Comparison of ENCODE assay signal across 33 mouse cellular contexts in genomic region chr8:99763012-99763411, GRCm38 (mm10).
DNase-seq lines count a peak whose midpoint lies in the region; ATAC-seq and TF ChIP-seq lines count a peak whose summit lies in the region.
"Had no signal": no experiment of that assay in that cellular context is flagged by ENCODE, and none has a peak within 500 bp of the region (broad histone marks: within the 10 kb centered on the region; RNA-seq: fewer than 3 reads in every experiment).

No protein-coding gene starts in this region.

- TF ChIP-seq POLR2A in heart, adult 2 months (IDR thresholded peaks at IDR 0.05; ENCODE audit: insufficient read depth, low read depth, low read length) = no peak
- no peak for TF ChIP-seq POLR2A in MEL (IDR thresholded peaks at IDR 0.05; ENCODE audit: control insufficient read depth in 1 of 2, insufficient read depth in 1 of 2, low read depth in 1 of 2, low read length in 2 of 2, poor library complexity in 1 of 2)

- peak; percentile 48 for TF ChIP-seq CTCF in heart, adult 2 months (IDR thresholded peaks at IDR 0.05)
- 0 out of 2 replicates have a peak, but pooled peaks have one; percentile 8 for TF ChIP-seq CTCF in lung, embryonic 14.5 days (IDR thresholded peaks at IDR 0.05; ENCODE audit: low read depth)
- no peak for TF ChIP-seq CTCF in lung, postnatal 0 days (IDR thresholded peaks at IDR 0.05)
- peak in 1 of 3 experiments; percentile 23; a peak in 1 of 6 replicates for TF ChIP-seq CTCF in MEL (IDR thresholded peaks at IDR 0.05 in 2 of 3, conservative IDR thresholded peaks at IDR 0.05 in 1 of 3; ENCODE audit: control insufficient read depth in 1 of 3, insufficient read depth in 1 of 3, low read depth in 2 of 3, low read length in 3 of 3, poor library complexity in 1 of 3, severe bottlenecking in 1 of 3)

- H3K4me2 ChIP-seq in lung, embryonic 14.5 days = no peak overlapping the region
- H3K4me2 ChIP-seq in lung, postnatal 0 days (replicated peaks; ENCODE audit: low read depth, low read length) = no peak overlapping the region
- H3K4me2 ChIP-seq: forebrain, embryonic 12.5 days; heart, embryonic 13.5 days; hindbrain, embryonic 15.5 days; kidney, embryonic 15.5 days; limb, embryonic 12.5 days; liver, embryonic 15.5 days; lung, embryonic 15.5 days; midbrain, embryonic 15.5 days; neural tube, embryonic 12.5 days had no signal

- H3K4me3 ChIP-seq in heart, adult 2 months = no peak overlapping the region
- no peak overlapping the region for H3K4me3 ChIP-seq in lung, embryonic 14.5 days (ENCODE audit: low read depth, low read length)
- H3K4me3 ChIP-seq in lung, postnatal 0 days (ENCODE audit: low read depth, low read length) = no peak overlapping the region
- H3K4me3 ChIP-seq in MEL (ENCODE audit: control insufficient read depth in 1 of 2, insufficient read depth in 1 of 2, low read depth in 2 of 2, low read length in 2 of 2) = no peak overlapping the region
- H3K4me3 ChIP-seq: erythroblast, embryonic 14.5 days; forebrain, embryonic 12.5 days; gastrocnemius, adult 2 months; heart, embryonic 13.5 days; hindbrain, embryonic 15.5 days; kidney, embryonic 15.5 days; limb, embryonic 12.5 days; liver, embryonic 15.5 days; lung, embryonic 15.5 days; midbrain, embryonic 15.5 days; myocyte; neural tube, embryonic 12.5 days had no signal

- no peak overlapping the region for H3K9ac ChIP-seq in heart, adult 2 months (ENCODE audit: low read depth, low read length)
- no peak overlapping the region for H3K9ac ChIP-seq in lung, embryonic 14.5 days
- no peak overlapping the region for H3K9ac ChIP-seq in lung, postnatal 0 days (replicated peaks; ENCODE audit: low read depth)
- no peak overlapping the region for H3K9ac ChIP-seq in MEL (ENCODE audit: control insufficient read depth, low read depth, low read length, poor library complexity, severe bottlenecking)
- H3K9ac ChIP-seq: forebrain, embryonic 12.5 days; heart, embryonic 13.5 days; hindbrain, embryonic 15.5 days; kidney, embryonic 15.5 days; limb, embryonic 12.5 days; liver, embryonic 15.5 days; lung, embryonic 15.5 days; midbrain, embryonic 15.5 days; neural tube, embryonic 12.5 days had no signal

- H3K4me1 ChIP-seq in heart, adult 2 months (ENCODE audit: control insufficient read depth, insufficient read depth, low read length) = no peaks in the 10 kb centered on the region
- no peaks in the 10 kb centered on the region for H3K4me1 ChIP-seq in lung, embryonic 14.5 days (ENCODE audit: insufficient read depth)
- no peaks in the 10 kb centered on the region for H3K4me1 ChIP-seq in lung, postnatal 0 days (ENCODE audit: insufficient read depth, low read depth, low read length)
- H3K4me1 ChIP-seq in MEL (ENCODE audit: control insufficient read depth in 1 of 2, insufficient read depth in 2 of 2, low read length in 2 of 2) = no peaks in the 10 kb centered on the region
- H3K4me1 ChIP-seq: forebrain, embryonic 12.5 days; heart, embryonic 13.5 days; hindbrain, embryonic 15.5 days; kidney, embryonic 15.5 days; limb, embryonic 12.5 days; liver, embryonic 15.5 days; lung, embryonic 15.5 days; midbrain, embryonic 15.5 days; neural tube, embryonic 12.5 days had no signal

- intact Hi-C loops in heart, adult 2 months (cut with DNase I) = no loop called here

- no peaks in the 10 kb centered on the region for H3K36me3 ChIP-seq in heart, adult 2 months (ENCODE audit: control insufficient read depth, insufficient read depth, low read length)
- H3K36me3 ChIP-seq in lung, embryonic 14.5 days (ENCODE audit: insufficient read depth) = no peaks in the 10 kb centered on the region
- H3K36me3 ChIP-seq in lung, postnatal 0 days (ENCODE audit: insufficient read depth, low read length) = no peaks in the 10 kb centered on the region
- no peaks in the 10 kb centered on the region for H3K36me3 ChIP-seq in MEL (ENCODE audit: control insufficient read depth in 1 of 2, insufficient read depth in 2 of 2, low read length in 2 of 2)
- H3K36me3 ChIP-seq: forebrain, embryonic 12.5 days; heart, embryonic 13.5 days; hindbrain, embryonic 15.5 days; kidney, embryonic 15.5 days; limb, embryonic 12.5 days; liver, embryonic 15.5 days; lung, embryonic 15.5 days; midbrain, embryonic 15.5 days; neural tube, embryonic 12.5 days had no signal

- peak; percentile 27 for TF ChIP-seq RAD21 in MEL (IDR thresholded peaks at IDR 0.05; ENCODE audit: low read depth, low read length)

- H3K79me2 ChIP-seq in heart, adult 2 months (replicated peaks; ENCODE audit: control insufficient read depth, insufficient read depth, low read length) = no peaks in the 10 kb centered on the region
- H3K79me2 ChIP-seq in MEL (ENCODE audit: control insufficient read depth, insufficient read depth, low read length, poor library complexity) = no peaks in the 10 kb centered on the region

- no peak overlapping the region for H3K27ac ChIP-seq in heart, adult 2 months
- H3K27ac ChIP-seq in lung, embryonic 14.5 days (ENCODE audit: low read depth) = no peak overlapping the region
- no peak overlapping the region for H3K27ac ChIP-seq in lung, postnatal 0 days (ENCODE audit: low read length)
- H3K27ac ChIP-seq in MEL (ENCODE audit: control insufficient read depth, low read depth, low read length) = no peak overlapping the region
- H3K27ac ChIP-seq: forebrain, embryonic 12.5 days; gastrocnemius, adult 2 months; heart, embryonic 13.5 days; hindbrain, embryonic 15.5 days; kidney, embryonic 15.5 days; limb, embryonic 12.5 days; liver, embryonic 15.5 days; lung, embryonic 15.5 days; midbrain, embryonic 15.5 days; neural tube, embryonic 12.5 days had no signal

- H3K27me3 ChIP-seq in heart, adult 2 months (ENCODE audit: control insufficient read depth, insufficient read depth, low read length) = no peaks in the 10 kb centered on the region
- H3K27me3 ChIP-seq in lung, embryonic 14.5 days (ENCODE audit: insufficient read depth, low read length) = no peaks in the 10 kb centered on the region
- no peaks in the 10 kb centered on the region for H3K27me3 ChIP-seq in lung, postnatal 0 days (replicated peaks; ENCODE audit: insufficient read depth, low read length)
- H3K27me3 ChIP-seq in MEL (ENCODE audit: control insufficient read depth in 1 of 2, insufficient read depth in 2 of 2, low read length in 2 of 2) = no peaks in the 10 kb centered on the region
- H3K27me3 ChIP-seq: forebrain, embryonic 12.5 days; heart, embryonic 13.5 days; hindbrain, embryonic 15.5 days; kidney, embryonic 15.5 days; limb, embryonic 12.5 days; liver, embryonic 15.5 days; lung, embryonic 15.5 days; midbrain, embryonic 15.5 days; neural tube, embryonic 12.5 days had no signal

- DNase-seq in heart, adult 2 months = no peak
- DNase-seq in heart, adult 11 months = no peak
- peak; percentile 3 for DNase-seq in lung, embryonic 14.5 days
- DNase-seq in lung, postnatal 0 days (ENCODE audit: low spot score) = no peak
- peak; percentile 5 for DNase-seq in MEL (ENCODE audit: low read depth, low spot score)
- DNase-seq in frontal cortex, postnatal 36 days (ENCODE audit: low spot score in 2 of 2) = no peak
- no peak for DNase-seq in right cerebral cortex, postnatal 10 days (ENCODE audit: low spot score in 2 of 2)
- DNase-seq: adrenal gland, adult 8-10 months; B cell, adult 2 months; cerebellum, adult 11-12 months; cerebellum, adult 9-11 months; gastrocnemius, adult 2 months; gastrocnemius, postnatal 36 days; heart, postnatal 10 days; kidney, adult 18-20 months; kidney, postnatal 4 days; layer of hippocampus, adult 9-11 months; lung, postnatal 36 days; right cerebral cortex, adult 18-20 months; right cerebral cortex, postnatal 4 days; thymus, adult 2 months; thymus, postnatal 36 days had no signal

- no peaks in the 10 kb centered on the region for H3K9me3 ChIP-seq in lung, embryonic 14.5 days (ENCODE audit: low read depth, low read length)
- no peaks in the 10 kb centered on the region for H3K9me3 ChIP-seq in lung, postnatal 0 days (ENCODE audit: low read length)
- H3K9me3 ChIP-seq in MEL (replicated peaks; ENCODE audit: insufficient read depth, low read length) = no peaks in the 10 kb centered on the region
- H3K9me3 ChIP-seq: forebrain, embryonic 12.5 days; heart, embryonic 13.5 days; hindbrain, embryonic 15.5 days; kidney, embryonic 15.5 days; liver, embryonic 15.5 days; lung, embryonic 15.5 days; midbrain, embryonic 15.5 days; neural tube, embryonic 12.5 days had no signal

- ATAC-seq in lung, embryonic 14.5 days (ENCODE audit: insufficient read depth) = no peak
- ATAC-seq in lung, postnatal 0 days = no peak
- ATAC-seq: midbrain, embryonic 15.5 days had no signal

- no peak for TF ChIP-seq EP300 in heart, adult 2 months (IDR thresholded peaks at IDR 0.05; ENCODE audit: insufficient read depth, low read depth, low read length)
- TF ChIP-seq EP300 in lung, postnatal 0 days (IDR thresholded peaks at IDR 0.05) = no peak
- no peak for TF ChIP-seq EP300 in MEL (IDR thresholded peaks at IDR 0.05; ENCODE audit: low read depth in 1 of 2, low read length in 2 of 2)

TF ChIP-seq in MEL, 35 proteins besides CTCF, POLR2A, EP300 and RAD21:
- TF ChIP-seq SMC3 (IDR thresholded peaks at IDR 0.05; ENCODE audit: low read depth, low read length) (peak; percentile 50), ZMIZ1 (IDR thresholded peaks at IDR 0.05; ENCODE audit: low read depth, low read length) (no peak), MAX (IDR thresholded peaks at IDR 0.05; ENCODE audit: low read length) (no peak), ZC3H11A (IDR thresholded peaks at IDR 0.05; ENCODE audit: low read depth, low read length) (peak; percentile 28; the same call in 1 of the 2 replicates)

Comparison
In these comparisons a context has a peak if more than half of its experiments do, and no peak if none do; other contexts are left out.
1. DNase-seq: peak in lung, embryonic 14.5 days (single experiment) and MEL (single experiment); none in heart, adult 2 months (0 of 2), heart, adult 11 months (single experiment), lung, postnatal 0 days (single experiment), frontal cortex, postnatal 36 days (0 of 2) and right cerebral cortex, postnatal 10 days (0 of 2).